Mouse (Mus musculus) CD4-positive helper T cell, adult 2 months (primary cell): Measurements from ENCODE around the gene Egfr.

Experiments
- DNase-seq: peaks from one replicate; pipeline ENCODE4 v3.0.0-alpha.2; 2012; ENCODE audit warnings: low read depth, missing footprints, low spot score

Egfr gene

GRCm38 (mm10) chr11:16823830-16824545 lies 72.0 kb downstream of the Egfr start:
- DNase-seq: no peak

- no peak for DNase-seq
Measured at GRCm38 (mm10) chr11:16829468-16829867, 77.5 kb downstream of the Egfr start.

- no peak for DNase-seq
Measured at GRCm38 (mm10) chr11:16830531-16831227, 78.7 kb downstream of the Egfr start.

GRCm38 (mm10) chr11:16831974-16832464 lies 80.0 kb downstream of the Egfr start:
- no peak for DNase-seq

- DNase-seq: peak; percentile 49
Measured at GRCm38 (mm10) chr11:16838772-16839171, 86.8 kb downstream of the Egfr start.

GRCm38 (mm10) chr11:16842924-16843323 lies 90.9 kb downstream of the Egfr start:
- no peak for DNase-seq

GRCm38 (mm10) chr11:16843889-16844568 lies 92.0 kb downstream of the Egfr start:
- DNase-seq: peak; percentile 26

GRCm38 (mm10) chr11:16848881-16849280 lies 96.9 kb downstream of the Egfr start:
- no peak for DNase-seq

- DNase-seq: no peak
Measured at GRCm38 (mm10) chr11:16851361-16851760, 99.4 kb downstream of the Egfr start.

GRCm38 (mm10) chr11:16854111-16854510 lies 102.1 kb downstream of the Egfr start:
- DNase-seq: no peak

GRCm38 (mm10) chr11:16857346-16857745 lies 105.3 kb downstream of the Egfr start:
- DNase-seq: no peak

GRCm38 (mm10) chr11:16861037-16861436 lies 109.0 kb downstream of the Egfr start:
- no peak for DNase-seq

GRCm38 (mm10) chr11:16863547-16863946 lies 111.5 kb downstream of the Egfr start:
- no peak for DNase-seq

- no peak for DNase-seq
Measured at GRCm38 (mm10) chr11:16864980-16865561, 113.1 kb downstream of the Egfr start.

GRCm38 (mm10) chr11:16868051-16868450 lies 116.0 kb downstream of the Egfr start:
- DNase-seq: no peak

- DNase-seq: no peak
Measured at GRCm38 (mm10) chr11:16869506-16869905, 117.5 kb downstream of the Egfr start.

- peak; percentile 66 for DNase-seq
Measured at GRCm38 (mm10) chr11:16871120-16871519, 119.1 kb downstream of the Egfr start.

- DNase-seq: no peak
Measured at GRCm38 (mm10) chr11:16877676-16878378, 125.8 kb downstream of the Egfr start.

- DNase-seq: no peak
Measured at GRCm38 (mm10) chr11:16881932-16882331, 129.9 kb downstream of the Egfr start.

- no peak for DNase-seq
Measured at GRCm38 (mm10) chr11:16886152-16886551, 134.1 kb downstream of the Egfr start.

- DNase-seq: no peak
Measured at GRCm38 (mm10) chr11:16888086-16888485, 136.1 kb downstream of the Egfr start.
